Mouse (Mus musculus) mesoderm, embryonic 11.5 days (tissue): Measurements from ENCODE around the gene Tgfa.

Experiments
- DNase-seq: peaks from one replicate; pipeline ENCODE4 v3.0.0-alpha.2; 2012; ENCODE audit warnings: low read depth, low spot score

Gene Tgfa

DNA sequence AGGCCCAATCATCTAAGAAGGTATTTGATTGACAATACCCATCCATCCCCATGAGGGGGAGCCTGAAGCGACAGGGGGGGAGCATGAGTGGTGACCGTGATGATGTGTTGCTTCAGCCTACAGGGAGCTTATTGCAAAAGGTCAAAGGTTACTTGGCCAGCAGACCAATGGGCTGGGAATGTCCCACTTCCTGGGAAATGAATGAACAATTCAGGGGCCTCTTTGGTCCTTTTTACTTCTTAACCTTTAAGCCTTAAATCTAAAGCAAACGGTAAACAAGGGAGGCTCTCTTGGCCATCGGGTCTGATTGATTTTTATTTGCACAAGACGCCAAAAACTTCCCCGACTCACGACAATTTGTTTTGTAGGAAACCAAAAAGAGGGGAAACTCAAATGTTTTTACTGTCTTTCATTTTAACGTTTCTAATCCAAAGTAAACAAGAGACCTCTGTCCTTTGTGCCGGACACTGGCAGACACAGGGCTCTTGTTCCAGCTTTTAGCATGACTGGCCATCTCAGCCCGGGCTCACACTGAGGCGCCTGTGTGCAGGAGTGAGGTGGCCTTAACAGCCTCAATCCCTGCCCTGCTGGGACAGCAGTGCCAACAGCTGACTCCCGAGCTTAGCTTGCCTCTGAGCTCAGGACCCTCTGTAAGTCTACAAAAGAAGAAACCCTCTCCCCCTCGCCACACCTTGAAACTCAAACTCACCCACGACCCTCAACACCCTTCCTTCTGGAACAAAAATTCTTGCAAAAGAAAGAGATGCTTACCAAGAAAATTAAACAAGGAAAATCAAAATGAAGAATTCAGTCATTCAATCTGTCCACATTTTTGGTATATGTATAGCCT lies 8.7 kb upstream of the Tgfa start:
- DNase-seq = no peak

DNA sequence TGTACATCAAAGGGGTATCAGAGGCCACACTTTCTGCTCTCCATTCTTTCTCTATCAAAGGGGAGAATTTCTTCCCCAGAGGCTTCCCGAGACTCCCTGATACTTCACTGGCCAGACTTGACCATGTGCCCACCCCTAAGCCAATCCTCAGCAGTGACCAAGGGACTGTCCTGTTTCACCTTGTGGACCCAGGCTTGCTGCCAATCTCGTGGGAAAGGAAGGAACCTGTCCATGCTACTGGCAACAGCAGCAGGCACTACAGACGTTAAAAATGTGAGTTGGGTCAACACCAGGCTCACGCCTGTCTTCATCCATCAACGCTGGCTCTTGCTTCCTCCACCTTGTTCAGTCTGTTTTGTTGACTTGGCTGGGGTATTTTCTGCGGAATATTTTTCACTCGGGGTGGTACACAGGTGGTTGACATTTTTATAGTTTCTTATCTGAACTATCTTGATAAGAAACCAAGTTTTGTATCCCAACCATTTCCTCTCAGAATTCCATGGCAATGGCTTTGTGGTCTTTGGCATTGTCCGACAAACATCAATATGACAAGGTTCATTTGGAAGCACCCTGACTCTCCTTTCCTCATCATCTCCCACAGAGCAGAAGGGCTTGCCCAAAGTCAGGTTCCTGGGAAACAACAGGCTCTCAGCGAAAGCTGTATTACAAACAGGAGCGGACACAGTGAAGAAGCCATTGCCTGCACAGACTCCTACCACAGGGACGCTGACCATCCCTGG lies 6.1 kb upstream of the Tgfa start:
- no peak for DNase-seq

DNA sequence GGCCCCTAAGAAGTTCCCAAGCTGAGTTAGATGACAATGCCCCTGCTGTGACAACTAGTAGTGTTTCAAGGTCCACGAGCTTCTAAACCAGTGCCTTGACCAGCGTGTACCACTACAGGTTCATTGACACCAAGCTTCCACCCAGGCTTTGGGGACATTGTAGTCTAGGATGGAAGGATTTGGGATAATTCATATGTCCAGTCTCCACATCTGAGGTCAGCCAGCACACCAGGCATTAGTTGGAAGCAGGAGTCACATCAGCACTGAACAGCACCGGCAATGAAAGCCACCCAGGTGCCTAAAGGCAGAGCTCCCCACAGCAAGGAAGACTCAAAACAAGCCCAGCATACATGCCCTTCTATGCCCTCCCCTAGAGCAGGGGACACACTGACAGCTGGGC lies 4.4 kb upstream of the Tgfa start:
- DNase-seq = no peak

DNA sequence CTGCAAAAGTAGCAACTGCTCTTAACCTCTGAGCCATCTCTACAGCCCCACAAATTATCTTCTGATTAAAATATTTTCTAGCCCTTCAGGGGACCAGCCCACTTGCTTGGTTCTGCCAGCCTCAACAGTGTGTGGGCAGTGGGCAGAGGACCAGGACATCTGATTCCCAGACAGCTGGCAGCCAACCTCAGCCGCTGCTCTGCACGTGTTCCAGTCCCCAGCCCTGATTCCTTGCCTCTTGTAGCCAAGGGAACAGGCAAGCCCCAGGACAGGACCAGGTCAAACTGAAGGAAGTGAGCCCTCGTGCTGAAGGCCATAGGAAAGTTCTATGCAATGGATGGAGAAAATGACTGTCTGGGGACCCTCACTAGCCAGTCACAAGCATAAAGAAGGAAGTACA lies 2.0 kb upstream of the Tgfa start:
- no peak for DNase-seq

- no peak for DNase-seq
These were observed 1.1 kb upstream of the Tgfa start for GRCm38 (mm10) chr6:86193879-86194278.

DNA sequence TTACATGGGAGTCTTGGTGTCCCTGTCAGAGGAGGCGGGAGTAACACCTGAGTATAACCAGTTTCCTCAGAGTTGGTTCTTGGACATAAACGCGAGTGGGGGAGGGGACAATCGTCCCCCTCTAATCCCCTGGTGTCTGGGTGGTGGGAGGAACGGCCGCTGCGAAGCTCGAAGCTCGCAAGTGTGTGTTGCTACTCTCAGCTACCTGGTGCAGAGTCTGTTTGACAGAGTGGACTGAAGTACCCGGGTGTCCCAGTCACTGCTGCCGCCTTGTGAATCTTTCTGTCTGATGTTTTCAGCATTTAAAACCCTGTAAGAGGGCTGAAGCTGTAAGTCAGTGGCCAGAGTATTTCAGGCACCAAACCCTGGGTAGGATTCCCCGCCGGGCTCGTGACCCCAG lies 1.0 kb downstream of the Tgfa start:
- DNase-seq = no peak

DNA sequence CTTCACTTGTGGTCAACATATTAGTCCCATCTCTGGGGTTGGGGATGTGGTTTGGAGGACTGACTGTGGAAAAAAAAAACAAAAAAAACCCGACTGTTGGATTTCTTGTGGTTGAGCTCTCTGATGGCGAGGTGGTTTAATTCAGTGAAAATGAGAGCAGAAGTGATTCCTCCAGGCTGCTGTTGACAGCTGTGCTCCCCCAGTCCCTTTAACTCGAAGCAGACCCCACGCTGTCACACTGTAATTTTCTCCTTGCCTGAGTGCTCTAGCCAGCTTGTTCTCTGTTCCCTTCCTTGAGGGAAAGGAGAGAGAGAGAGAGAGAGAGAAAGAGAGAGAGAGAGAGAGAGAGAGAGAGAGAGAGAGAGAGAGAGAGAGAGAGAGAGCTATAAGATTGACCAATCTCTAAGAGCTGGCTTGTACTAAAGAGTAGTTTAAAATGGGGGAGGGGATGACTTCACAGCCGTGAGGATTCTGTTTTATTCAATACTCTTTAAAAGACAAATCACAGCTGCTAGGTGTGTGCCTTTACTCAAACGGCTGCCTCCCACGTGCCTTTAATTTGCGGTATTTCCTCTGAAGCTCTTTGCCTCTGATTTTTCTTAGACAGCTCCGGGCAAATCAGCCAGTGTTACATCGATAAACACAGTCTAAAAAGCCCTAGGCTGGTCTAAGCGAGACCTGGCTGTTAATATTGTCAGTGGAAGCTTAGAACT lies 2.3 kb downstream of the Tgfa start:
- no peak for DNase-seq

DNA sequence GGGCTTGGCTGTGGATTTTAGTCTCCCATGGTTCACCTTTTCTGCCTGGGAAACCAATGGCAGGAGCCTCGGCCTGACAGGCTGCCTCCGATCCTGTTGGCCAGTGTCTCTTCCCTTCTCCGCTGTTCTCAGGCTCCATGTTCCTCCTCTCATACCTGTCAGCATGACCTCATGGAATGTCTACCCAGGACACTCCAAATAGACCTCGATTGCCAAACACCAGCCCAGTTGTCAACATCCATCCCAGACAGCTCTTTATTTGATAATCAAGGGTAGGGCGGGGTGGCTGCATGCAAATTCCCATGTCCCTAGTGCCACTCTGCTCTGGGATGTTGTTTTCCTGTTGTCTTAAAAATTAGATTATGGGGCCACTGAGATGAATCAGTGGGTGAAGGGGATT lies 5.9 kb downstream of the Tgfa start:
- no peak for DNase-seq

GRCm38 (mm10) chr6:86203101-86203500 lies 8.1 kb downstream of the Tgfa start:
- no peak for DNase-seq

GRCm38 (mm10) chr6:86206014-86206413 lies 11.0 kb downstream of the Tgfa start:
- no peak for DNase-seq

GRCm38 (mm10) chr6:86206985-86207384 lies 12.0 kb downstream of the Tgfa start:
- DNase-seq = no peak

DNA sequence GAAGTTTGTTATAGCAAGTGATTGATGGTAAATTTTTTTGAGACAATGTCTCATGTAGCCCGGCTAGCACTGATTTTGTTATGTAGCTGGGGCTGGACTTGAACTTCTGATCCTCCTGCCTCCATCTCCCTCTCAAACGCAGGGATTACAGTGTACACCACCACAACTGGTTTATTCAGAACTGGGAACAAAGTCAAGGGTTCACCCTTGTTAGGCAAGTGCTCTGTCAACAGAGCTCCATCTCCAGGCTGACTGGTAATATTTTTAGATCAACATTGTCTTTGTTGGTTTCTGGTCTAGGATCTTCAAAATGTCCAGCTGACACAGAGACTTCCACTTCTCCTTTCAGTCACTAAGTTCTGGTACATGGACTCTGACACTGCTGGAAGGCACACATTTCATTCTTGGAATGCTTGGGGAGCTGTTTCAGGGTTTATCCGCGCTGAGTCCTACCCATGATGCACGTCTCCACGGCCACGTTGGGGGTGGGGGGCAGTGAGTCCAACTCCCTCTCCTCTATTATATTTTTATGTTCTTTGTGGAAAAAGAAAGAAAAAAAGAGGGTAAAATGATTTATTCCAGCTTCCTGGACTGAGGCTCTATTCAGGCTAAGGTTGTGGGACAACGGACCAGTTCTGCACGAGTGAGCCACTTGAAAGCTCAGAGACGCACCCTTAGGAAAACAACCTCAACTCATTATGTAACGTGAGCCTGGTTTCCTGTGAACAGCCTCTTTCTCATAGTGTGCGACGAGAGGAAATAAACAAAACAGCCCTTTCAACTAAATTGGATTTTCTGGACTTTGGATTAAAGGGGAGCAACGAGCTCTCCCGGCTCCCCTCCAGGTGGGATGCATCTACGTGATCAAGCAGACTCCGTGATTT lies 14.4 kb downstream of the Tgfa start:
- DNase-seq = no peak

DNA sequence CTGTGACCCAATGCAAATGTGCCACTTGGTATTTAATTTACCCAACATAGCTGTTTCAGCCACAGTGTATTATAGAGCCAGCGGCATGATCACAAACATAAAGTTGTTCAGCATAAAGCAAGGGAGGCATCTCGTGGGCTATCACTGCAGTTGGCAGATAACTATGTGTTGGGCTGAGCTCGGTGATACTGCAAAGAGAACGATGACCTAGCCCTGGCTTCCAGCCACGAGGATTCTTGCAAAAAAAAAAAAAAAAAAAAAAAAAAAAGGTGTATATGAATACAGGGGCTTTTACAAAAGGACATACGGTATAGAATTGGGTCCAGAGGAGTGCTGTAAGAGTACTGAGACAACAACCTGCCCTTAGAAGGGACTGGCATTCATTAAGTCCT lies 15.0 kb downstream of the Tgfa start:
- DNase-seq = no peak

GRCm38 (mm10) chr6:86210619-86211018 lies 15.6 kb downstream of the Tgfa start:
- no peak for DNase-seq

- no peak for DNase-seq
These were observed 16.2 kb downstream of the Tgfa start for GRCm38 (mm10) chr6:86211081-86211763.

DNA sequence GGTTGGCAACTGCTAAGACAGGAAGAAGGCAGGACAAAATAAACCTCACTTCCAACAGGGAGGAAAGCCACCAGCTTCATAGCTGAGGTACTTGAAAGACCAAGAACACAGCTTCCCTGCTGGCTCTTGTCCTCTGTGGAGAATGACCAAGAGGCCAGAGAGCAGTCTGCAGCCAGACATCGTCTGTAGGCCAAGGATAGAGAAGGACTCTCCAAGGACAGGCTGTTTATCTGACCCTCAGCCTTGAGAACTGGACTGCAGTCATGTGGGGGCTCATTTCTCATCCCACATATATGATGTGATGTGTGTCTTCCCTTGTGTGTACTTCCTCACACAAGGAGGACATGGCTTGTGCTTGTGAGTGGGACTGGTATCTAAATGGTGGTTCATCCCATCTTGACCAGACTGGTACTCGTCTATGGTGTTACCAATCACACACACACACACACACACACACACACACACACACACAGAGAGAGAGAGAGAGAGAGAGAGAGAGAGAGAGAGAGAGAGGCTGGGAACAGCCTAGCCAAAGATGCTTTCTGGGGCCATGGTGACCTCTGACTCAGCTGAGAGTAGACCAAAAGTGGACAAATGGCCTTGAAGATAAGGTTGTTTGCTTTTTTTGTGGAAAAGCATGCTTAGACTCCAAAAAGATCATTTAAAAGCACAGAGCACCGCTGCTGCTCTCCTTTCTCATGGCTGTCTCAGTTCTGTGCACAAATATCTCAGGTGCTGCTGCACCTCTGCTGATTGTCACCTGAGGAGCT lies 18.0 kb downstream of the Tgfa start:
- no peak for DNase-seq

GRCm38 (mm10) chr6:86218066-86218465 lies 23.0 kb downstream of the Tgfa start:
- no peak for DNase-seq

DNA sequence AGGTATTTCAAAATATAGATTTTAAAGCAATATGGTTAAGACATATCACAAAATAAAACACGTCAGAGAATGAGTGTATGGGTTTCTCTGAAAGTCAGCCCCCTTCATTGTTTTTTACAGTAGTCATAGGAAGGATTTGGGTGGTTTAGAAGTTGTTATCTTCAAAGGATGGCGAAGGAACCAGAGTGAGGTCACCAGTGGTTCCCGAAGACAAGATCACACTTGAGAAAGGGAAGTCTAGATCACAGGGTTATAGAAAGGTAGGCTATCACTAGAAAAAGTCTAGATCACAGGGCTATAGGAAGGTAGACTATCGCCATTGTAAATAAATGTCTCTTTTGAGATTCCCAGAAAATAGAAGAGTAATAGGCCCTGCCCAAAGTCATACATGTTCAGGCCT lies 23.7 kb downstream of the Tgfa start:
- DNase-seq = no peak

DNA sequence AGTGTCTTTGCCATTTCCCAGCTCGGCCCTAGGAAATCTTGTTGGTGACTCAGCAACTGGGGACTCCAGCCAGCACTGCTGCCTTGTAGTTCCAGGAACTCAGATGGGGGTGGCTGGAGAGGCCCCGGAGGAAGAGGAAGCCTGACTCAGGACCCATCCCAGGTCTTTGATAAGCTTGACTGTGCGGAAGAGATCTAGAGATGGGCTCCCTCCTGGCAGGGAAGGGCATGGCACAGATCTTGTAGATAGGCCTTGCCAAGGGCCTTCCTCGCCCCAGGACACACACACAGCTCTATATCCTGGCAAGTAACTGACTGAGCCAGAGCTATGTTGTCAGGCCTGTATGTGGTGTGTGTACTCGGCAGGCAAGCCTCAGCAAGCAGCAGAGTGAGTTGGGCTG lies 24.5 kb downstream of the Tgfa start:
- DNase-seq = no peak

- DNase-seq = no peak
These were observed 25.1 kb downstream of the Tgfa start for GRCm38 (mm10) chr6:86220171-86220570.
